Mouse (Mus musculus) embryonic fibroblast, embryonic 13.5 days (primary cell): Measurements from ENCODE around the gene Ptprcap.

Experiments used
- CTCF ChIP-seq: IDR thresholded peaks from 2 replicates; pipeline ENCODE4 v1.5.1; 2011; ENCODE audit warnings: mild to moderate bottlenecking, control low read depth, low read length, moderate library complexity, borderline replicate concordance; ENCODE audit not compliant: insufficient read depth
- POLR2A ChIP-seq: IDR thresholded peaks from 2 replicates; pipeline ENCODE4 v1.6.1; 2011; ENCODE audit warnings: low read depth, mild to moderate bottlenecking, control low read depth, low read length, moderate library complexity

- TF ChIP-seq POLR2A (no peak), CTCF (no peak)
Observed at GRCm38 (mm10) chr19:4130106-4130505, 23.3 kb upstream of the Ptprcap start.
